Mouse (Mus musculus) midbrain, embryonic 13.5 days (tissue): ENCODE results near the gene Slc26a1. TPM values are rescaled to one million over a fixed set of nuclear protein-coding genes. Genes with fewer than 3 reads are reported as not detected.

Experiments used
- ATAC-seq: fragments of 200-750 bp; cut with Nextera tagmentation; 2 replicates; pipeline ENCODE4 v1.8.0; 2017; ENCODE audit warnings: mild to moderate bottlenecking, moderate TSS enrichment, moderate library complexity
- H3K27ac ChIP-seq: fragments of 300-500 bp; sonication (generic); 2 replicates; pipeline ENCODE4 v1.5.1; 2015; ENCODE audit warnings: inconsistent platforms, mild to moderate bottlenecking, moderate library complexity
- H3K27me3 ChIP-seq: fragments of 300-500 bp; sonication (generic); 2 replicates; pipeline ENCODE4 v1.6.1; 2015; ENCODE audit warnings: mild to moderate bottlenecking, inconsistent platforms
- H3K36me3 ChIP-seq: fragments of 300-500 bp; sonication (generic); 2 replicates; pipeline ENCODE4 v1.6.1; 2015; ENCODE audit warnings: mild to moderate bottlenecking, inconsistent platforms
- H3K4me1 ChIP-seq: fragments of 300-500 bp; sonication (generic); replicated peaks from 2 replicates; pipeline ENCODE4 v1.6.1; 2015; ENCODE audit warnings: inconsistent platforms
- H3K4me2 ChIP-seq: fragments of 300-500 bp; sonication (generic); replicated peaks from 2 replicates; pipeline ENCODE4 v1.6.1; 2015; ENCODE audit warnings: moderate library complexity, mild to moderate bottlenecking, inconsistent platforms
- H3K4me3 ChIP-seq: fragments of 300-500 bp; sonication (generic); replicated peaks from 2 replicates; pipeline ENCODE4 v1.5.1; 2015; ENCODE audit warnings: mild to moderate bottlenecking, inconsistent platforms
- H3K9ac ChIP-seq: fragments of 300-500 bp; sonication (generic); replicated peaks from 2 replicates; pipeline ENCODE4 v1.6.1; 2015; ENCODE audit warnings: mild to moderate bottlenecking, inconsistent platforms
- H3K9me3 ChIP-seq: fragments of 300-500 bp; sonication (generic); 2 replicates; pipeline ENCODE4 v1.6.1; 2016; ENCODE audit warnings: mild to moderate bottlenecking, inconsistent platforms
- WGBS: fragments of 180-500 bp; shearing (Covaris S2); methylation state at CpG from one replicate; pipeline ENCODE4 v1.1.7; 2015; 5-methylcytosine and 5-hydroxymethylcytosine counted together
- polyA plus RNA-seq: library from polyadenylated mRNA; unstranded; fragments of >200 nt; fragmentation: Nextera tagmentation; extraction: Ambion mirVana; gene quantifications from 2 replicates; pipeline ENCODE4 v1.2.1, GENCODE M21; 2015

Gene Slc26a1
- polyA plus RNA-seq, 1 experiment from 2014 or later = 1.7 TPM

- Histone ChIP-seq H3K4me3 (peak within 1 kb of the TSS; percentile 83), H3K36me3 (no peaks in the 10 kb centered on the region), H3K4me2 (peak within 1 kb of the TSS; percentile 96), H3K27me3 (no peaks in the 10 kb centered on the region), H3K9ac (peak within 1 kb of the TSS; percentile 95), H3K27ac (peak within 1 kb of the TSS; percentile 87), H3K4me1 (peaks cover 32% of the 10 kb centered on the region), H3K9me3 (no peaks in the 10 kb centered on the region)
- ATAC-seq = peak; percentile 98
- WGBS = under 1% methylated on average over 58 of the region's 58 CpGs
Observed at GRCm38 (mm10) chr5:108629634-108630483, 45.5 kb downstream of the Slc26a1 start, which contains the start of the genes Gak and Tmem175. Gene Gak (minus strand): TSS chr5:108629755. Gene Tmem175 (plus strand): TSS chr5:108629770.

- H3K4me3 ChIP-seq = peak overlapping the region; percentile 83
- 3% methylated on average over 32 of the region's 32 CpGs for WGBS
- H3K36me3 ChIP-seq = peaks cover 6% of the 10 kb centered on the region
- H3K4me2 ChIP-seq = peak overlapping the region; percentile 96
- peak; percentile 90 for ATAC-seq
- no peaks in the 10 kb centered on the region for H3K27me3 ChIP-seq
- no peaks in the 10 kb centered on the region for H3K9me3 ChIP-seq
- H3K4me1 ChIP-seq = peaks cover 32% of the 10 kb centered on the region
- peak overlapping the region; percentile 95 for H3K9ac ChIP-seq
- H3K27ac ChIP-seq = peak overlapping the region; percentile 87
Observed at GRCm38 (mm10) chr5:108628891-108629633, 46.3 kb downstream of the Slc26a1 start.

- no peak overlapping the region for H3K4me3 ChIP-seq
- H3K9me3 ChIP-seq = no peaks in the 10 kb centered on the region
- no peaks in the 10 kb centered on the region for H3K27me3 ChIP-seq
- no peak overlapping the region for H3K27ac ChIP-seq
- no peak overlapping the region for H3K4me2 ChIP-seq
- H3K4me1 ChIP-seq = peaks cover 32% of the 10 kb centered on the region
- H3K9ac ChIP-seq = no peak overlapping the region
- H3K36me3 ChIP-seq = peaks cover 32% of the 10 kb centered on the region
- WGBS = 90% methylated on average over 4 of the region's 4 CpGs
- no peak for ATAC-seq
Observed at GRCm38 (mm10) chr5:108626050-108626660, 49.2 kb downstream of the Slc26a1 start.

GRCm38 (mm10) chr5:108621870-108622269 is 53.5 kb downstream of the Slc26a1 start:
- Histone ChIP-seq H3K4me2 (no peak overlapping the region), H3K4me3 (no peak overlapping the region), H3K27me3 (no peaks in the 10 kb centered on the region), H3K36me3 (peaks cover 59% of the 10 kb centered on the region), H3K27ac (no peak overlapping the region), H3K9ac (no peak overlapping the region), H3K4me1 (peaks cover 2% of the 10 kb centered on the region), H3K9me3 (no peaks in the 10 kb centered on the region)
- WGBS = 92% methylated on average over 2 of the region's 2 CpGs
- ATAC-seq = no peak

Other genes with a start within 250 kb of the Slc26a1 start
- gene Atp5k, start 241.1 kb downstream of the Slc26a1 start, polyA plus RNA-seq = 433 and 451 TPM in 2 replicates
- gene Mfsd7a, start 226.7 kb downstream of the Slc26a1 start, polyA plus RNA-seq = 0.10 TPM in 1 of 2 replicates, not detected in the other
- 31.7 and 35.4 TPM in 2 replicates for gene Pcgf3, start 214.3 kb downstream of the Slc26a1 start, polyA plus RNA-seq
- 31.6 and 33.5 TPM in 2 replicates for gene Cplx1, start 125.5 kb downstream of the Slc26a1 start, polyA plus RNA-seq
- gene Gak, start 45.8 kb downstream of the Slc26a1 start, polyA plus RNA-seq = 50.3 and 51.7 TPM in 2 replicates
- gene Tmem175, start 45.8 kb downstream of the Slc26a1 start, polyA plus RNA-seq = 23.7 and 23.8 TPM in 2 replicates
- gene Idua, start 15.2 kb downstream of the Slc26a1 start, polyA plus RNA-seq = 10.6 and 10.7 TPM in 2 replicates
- gene Dgkq, start 5.9 kb downstream of the Slc26a1 start, polyA plus RNA-seq = 23.7 and 26.6 TPM in 2 replicates
- 4.0 and 5.3 TPM in 2 replicates for gene Fgfrl1, start 16.8 kb upstream of the Slc26a1 start, polyA plus RNA-seq
- gene Rnf212, start 99.4 kb upstream of the Slc26a1 start, polyA plus RNA-seq = not detected in 2 replicates
- not detected in 2 replicates for gene Tmed11, start 119.8 kb upstream of the Slc26a1 start, polyA plus RNA-seq
- not detected in 2 replicates for gene Vmn2r8, start 133.3 kb upstream of the Slc26a1 start, polyA plus RNA-seq
- gene Vmn2r9, start 177.0 kb upstream of the Slc26a1 start, polyA plus RNA-seq = not detected in 2 replicates